Mouse (Mus musculus) left cerebral cortex, adult 9 months (tissue): ENCODE results near the gene Col18a1.
A peak's percentile ranks its signal among the peaks of the same experiment; 100 is the strongest.

Experiments used
- DNase-seq, 2 experiments: peaks; one replicate each; pipeline ENCODE4 v3.0.0; 2022; ENCODE audit warnings: low spot score in 2 of 2

The Col18a1 gene

DNA sequence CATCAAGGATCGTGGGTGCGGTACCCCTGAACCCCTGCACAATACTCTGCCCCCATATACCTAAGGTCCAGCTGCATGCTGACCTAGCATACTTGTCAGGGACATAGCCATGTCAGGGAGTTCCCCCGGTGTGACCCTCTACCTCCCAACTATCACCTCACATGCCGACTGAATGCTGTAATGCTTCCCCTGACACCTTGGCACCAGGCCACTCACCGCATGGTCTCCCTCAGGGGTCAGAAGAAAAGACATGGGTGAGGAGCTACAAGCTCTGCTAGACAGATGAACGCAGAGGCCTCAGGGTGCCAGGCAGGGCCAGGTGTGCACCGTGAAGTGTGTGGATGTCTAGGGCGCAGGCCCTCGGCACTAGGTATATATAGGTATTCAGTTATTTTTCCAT lies 56.3 kb downstream of the Col18a1 start:
- no peak for DNase-seq

DNA sequence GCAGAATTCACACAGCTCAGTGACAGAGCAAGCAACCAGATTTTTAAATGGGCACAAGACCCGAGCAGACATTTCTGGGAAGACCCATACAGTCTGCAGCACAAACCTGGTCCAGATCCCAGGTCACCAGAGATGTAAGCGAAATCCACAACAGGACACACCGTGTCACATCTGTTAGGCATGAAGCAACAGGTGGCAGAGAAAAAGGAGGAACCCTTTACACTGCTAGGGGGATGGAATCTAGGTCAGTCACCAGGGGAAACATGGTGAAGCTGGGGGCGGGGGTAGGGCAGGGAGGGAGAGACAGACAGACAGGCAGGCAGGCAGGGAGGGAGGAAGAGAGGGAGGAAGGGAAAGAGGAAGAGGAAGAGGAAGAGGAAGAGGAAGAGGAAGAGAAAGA lies 58.2 kb downstream of the Col18a1 start:
- DNase-seq = no peak

DNA sequence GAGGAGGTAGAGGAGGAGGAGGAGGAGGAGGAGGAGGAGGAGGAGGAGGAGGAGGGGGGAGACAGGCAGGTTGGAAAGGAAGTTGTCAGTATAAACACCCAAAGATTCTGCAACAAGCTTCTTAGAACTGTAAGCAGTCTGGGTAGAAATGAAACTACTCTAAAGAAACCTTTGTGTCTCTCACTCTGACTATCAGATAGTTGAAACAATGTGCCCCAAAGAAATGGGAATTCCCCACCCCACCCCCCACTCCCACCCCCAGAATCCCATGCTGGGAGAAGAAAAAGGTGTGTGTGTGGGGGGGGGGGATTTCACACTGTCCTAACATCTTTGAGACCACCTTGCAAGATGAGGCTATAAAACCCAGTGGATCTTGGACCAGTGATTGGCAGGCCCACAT lies 62.0 kb downstream of the Col18a1 start:
- DNase-seq = no peak

DNA sequence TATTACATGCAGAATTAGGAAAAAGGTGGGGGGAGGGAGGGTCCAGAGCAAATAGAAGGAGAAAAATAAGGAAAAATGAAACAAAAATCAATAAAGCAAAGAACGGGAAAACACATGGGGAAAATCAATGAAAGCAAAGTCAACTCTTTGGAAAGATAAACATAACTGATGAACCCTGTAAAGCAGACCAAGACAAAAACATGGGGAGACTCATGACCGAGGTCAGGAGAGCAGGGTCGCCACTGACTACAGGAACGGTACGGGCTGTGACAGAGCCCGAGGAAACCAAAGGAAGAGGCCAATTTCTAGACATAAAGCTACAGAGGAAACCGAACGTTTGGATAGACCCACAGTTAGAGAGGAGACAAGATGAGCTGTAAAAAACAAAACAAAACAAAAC lies 62.7 kb downstream of the Col18a1 start:
- no peak for DNase-seq

DNA sequence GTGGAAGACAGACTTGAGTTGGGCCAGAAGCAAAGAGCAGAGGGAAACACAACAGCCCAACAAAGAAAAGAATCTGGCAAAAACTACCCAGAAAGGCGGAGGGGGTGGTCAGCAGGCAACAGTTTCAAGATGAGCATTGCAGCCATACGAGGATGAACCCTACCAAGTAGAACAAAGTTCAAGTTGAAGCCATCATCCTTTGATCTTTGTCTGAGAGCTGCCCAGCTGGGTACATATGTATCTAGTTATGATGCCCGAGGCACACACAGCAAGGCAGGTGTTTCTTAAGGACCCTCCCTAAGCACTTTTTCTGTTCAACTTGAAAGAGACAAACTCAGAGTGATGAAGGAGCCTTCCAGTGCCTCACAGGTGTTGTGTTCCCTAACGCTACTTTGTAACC lies 66.6 kb downstream of the Col18a1 start:
- no peak for DNase-seq

DNA sequence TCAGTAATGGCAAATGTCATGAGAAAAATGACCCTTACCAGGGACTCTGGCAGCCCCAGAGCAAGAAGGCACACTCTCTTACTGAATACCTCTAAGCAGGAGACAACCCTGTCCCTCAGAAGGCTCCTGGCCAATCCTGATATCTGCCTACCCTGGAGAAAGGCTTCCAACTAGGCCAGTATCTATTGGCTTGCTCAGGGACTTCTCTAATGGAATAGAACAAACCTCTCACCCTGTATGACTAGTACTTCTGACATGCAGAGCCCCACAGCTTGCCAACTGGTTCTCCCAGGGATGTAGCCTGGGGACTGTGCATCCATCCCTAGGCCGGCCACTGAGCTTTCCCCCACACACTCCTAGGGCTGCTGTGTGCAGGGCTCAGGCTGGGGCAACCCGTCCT lies 67.7 kb downstream of the Col18a1 start:
- DNase-seq = no peak

DNA sequence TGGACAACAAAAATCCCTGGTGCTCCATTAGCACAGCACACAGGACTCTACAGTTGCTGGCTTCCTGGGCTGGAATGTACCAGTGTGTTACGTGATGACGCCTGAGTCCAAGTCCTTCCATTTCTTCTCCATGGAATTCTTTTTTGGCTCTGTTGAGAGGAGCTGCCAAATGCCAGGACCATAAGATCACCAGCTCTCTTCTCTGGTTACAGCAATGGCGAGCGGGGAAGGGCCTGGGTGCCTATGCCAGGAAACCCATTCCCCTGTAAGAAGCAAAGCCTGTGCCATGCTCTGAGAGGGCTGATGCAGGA lies 68.5 kb downstream of the Col18a1 start:
- no peak for DNase-seq

DNA sequence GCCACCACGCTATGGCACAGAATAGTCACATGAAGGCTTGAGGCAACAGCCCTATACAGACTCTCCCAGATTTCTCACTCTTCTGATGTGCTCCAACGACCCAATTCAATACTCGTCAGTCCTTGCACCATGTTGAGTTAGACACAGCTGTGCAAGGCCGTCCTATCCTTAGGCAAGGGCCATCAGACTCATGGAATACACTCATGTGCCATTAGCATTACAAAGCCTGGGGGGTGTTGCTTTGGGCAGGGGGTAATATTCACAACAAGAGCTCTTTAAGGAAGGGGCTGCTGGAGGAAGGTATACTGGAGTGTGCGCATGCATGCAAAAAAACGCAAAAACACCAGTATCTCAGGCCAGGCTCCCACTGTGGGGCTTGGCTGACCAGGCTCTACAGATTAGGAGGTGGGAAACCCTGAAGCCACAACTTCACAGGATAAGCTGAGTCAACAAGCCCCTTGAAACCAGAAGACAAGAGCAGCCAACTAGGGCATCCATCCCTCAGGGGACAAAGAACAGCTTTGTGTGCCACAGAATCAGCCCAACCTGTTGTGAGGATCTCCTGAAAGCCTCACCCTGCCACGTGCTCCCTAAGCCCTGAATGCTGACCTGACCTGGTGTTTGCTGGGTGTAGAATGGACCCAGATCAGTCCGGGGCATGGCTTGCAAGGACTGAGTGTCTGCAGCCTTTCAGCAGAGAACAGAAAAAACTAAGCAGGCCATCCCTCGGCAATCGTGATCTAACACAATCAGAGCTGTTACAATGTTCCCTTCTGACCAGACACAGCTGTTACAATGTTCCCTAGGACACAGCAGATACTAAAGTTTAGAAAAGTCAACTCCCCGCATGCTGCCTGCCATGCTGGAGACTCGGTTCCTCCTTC lies 69.1 kb downstream of the Col18a1 start:
- DNase-seq = no peak

DNA sequence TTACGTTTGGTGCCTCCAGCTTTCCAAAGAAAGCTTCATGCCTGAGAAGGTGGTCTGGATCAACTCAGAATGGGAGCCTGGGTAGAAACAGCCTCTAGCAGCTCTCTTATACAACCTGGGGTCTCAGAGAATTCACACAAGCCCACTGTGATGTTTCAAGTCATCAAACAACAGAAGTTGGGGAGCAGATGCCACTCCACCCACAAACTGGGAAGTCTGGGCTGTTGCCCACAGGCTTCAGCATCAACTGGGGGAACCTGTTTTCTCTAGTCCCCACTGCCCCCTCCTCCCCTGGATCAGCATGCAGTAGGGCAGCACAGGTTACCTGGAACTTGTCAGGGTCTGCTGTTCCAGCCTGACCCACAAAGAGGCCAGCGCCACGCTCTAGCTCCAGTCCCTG lies 70.7 kb downstream of the Col18a1 start:
- no peak for DNase-seq

DNA sequence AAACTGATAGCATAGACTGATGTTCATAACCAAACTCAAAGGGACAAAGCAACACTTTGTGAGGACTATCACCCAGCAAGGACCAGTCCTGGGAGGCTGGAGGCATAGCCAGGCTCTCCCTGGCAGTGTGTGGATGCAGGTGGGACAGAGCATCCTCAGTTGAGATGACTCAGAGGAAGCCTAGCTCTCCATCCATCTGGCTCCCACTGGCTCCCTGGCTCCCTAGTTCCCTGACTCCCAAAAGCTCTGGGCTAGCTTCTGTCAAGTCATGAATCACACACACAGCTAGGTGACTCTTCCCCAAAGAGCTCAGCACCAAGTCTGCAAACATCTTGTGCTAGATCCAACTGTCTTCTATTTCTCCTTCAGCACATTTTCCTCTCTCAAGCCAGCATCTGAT lies 72.5 kb downstream of the Col18a1 start:
- DNase-seq = peak; percentile 15 to 67

DNA sequence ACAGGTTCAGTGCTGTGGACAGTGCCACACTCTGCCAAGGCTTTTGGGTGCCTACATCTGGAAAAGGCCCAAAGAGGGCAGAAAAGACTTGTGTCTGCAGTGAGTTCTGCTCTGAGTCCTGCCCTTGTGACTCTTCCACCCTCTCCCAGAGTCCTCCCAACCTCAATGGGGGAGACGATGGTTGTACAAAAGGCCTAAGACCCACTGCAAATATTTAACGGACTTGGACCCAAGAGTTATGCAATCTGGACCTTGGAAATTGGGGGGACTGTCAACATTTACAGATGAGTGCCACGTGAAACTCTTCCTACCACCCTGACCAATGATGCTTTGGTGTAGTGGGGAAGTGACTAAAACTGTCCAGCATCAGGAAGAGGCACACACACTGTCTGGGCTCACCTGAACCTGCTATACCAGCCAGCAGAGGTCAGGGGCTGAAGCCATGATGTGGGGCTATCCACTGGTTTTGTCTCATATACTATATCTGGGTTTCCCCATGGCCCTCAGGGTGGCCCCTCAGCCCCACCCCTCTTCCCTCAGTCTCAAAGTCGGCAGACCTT lies 74.7 kb downstream of the Col18a1 start:
- no peak for DNase-seq

DNA sequence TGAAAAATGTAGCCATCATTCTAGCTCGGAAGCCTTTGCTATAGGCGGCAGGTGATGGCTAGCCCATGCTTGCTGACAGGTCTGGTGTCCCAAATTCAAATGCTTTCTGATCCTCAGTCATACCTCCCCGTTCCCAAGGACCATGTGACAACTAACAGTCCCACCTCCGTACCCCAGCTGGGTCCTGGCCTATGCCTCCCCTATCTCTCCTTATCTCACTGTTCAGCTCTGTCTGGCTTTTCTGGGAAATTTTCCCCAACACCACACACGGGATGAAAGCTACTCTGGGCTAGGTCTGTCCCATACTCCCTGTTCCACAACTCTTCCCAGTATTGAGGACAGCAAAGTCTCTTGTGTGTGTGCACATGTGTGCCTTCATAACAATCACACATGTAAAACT lies 76.3 kb downstream of the Col18a1 start:
- no peak for DNase-seq

DNA sequence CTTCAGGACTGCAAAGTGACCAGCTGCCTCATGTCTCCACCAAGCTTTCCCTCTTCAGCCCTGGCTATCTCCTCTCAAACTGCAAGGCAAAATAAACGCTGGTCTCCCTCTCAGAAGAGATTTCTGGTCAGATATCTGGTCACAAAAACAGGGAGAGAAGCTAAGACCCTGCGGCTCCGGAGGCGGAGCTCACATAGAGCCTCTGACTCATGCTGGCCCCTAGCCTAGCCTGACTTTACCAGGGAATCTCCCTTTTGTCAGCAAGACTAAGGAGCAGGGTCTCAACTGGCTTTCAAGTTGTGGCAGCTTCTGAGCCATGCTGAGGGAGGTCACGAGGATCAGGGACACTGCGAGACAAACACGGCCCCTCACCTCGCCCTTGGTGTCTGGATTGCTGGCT lies 77.0 kb downstream of the Col18a1 start:
- no peak for DNase-seq

DNA sequence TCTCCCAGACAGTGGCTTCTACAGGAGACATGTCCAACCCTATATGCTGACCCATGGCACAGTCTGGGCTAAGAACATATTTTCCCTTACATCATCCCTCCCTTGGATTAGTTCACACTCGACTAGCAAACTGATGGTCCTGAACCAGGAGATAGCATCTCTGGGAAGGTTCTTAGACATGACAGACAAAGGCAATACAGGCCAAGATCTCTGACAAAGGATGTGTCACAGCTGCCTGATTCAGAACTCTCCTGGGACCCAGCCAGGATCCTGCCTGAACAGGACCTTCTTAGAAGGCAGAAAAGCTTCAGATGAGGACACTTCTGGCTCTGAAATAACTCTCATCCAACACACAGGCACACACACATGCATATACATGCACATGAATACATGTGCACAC lies 81.8 kb downstream of the Col18a1 start:
- DNase-seq = no peak

DNA sequence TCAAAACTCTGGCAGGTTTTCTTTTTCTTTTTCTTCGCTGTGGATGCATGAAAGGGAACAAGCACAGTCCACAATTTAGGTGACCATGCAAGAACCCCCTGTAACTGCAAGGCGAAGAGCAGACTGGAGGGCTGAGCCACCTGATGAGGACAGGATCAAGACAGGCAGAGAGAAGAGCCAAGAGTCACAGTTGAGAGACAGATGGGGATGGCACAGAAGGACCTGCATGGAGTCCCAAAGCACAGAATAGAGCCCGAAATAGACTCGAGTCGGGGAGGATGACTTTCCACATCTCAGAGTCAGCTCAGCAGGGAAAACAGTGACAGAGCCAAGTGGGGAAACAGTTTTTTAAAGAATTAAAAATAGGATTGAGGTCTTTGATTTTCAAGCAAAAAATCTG lies 83.4 kb downstream of the Col18a1 start:
- no peak for DNase-seq

DNA sequence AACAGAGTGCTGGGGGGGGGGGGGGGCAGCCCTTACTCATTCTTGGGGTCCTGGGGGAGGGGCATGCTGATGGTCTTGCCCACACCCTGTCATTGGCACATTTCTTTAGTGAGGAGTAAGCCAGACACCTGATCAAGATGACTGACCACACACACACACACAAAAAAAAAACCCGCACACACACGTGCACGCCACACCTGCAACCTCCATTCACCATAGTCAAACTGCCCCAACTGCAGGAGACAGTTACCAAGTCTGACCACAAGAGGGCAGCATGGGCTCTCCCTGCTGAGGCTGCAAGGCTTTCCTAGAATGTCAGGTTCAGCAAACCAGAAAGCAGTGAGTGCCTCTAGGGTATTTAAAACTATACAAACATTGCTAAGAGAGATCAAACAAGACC lies 83.9 kb downstream of the Col18a1 start:
- DNase-seq = peak in 1 of 2 experiments; percentile 84

DNA sequence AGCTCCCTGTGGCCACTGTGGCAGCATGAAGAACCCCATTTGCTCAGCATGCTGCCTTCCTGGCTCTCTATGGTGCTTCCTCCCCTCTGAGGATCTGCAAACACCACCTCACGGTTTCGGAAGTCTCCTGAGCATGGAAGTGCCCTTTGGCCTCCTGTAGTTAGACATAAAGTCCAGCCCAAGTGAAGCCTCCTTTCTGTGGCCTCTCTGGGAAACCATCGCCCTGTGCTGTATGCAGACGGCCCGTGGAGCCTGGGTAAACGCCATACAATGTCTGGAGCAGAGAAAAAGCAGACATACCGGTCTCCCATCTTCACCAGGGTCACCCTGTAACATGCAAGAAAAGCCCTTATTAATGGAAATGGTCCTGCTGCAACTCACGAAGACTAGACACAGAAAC lies 87.4 kb downstream of the Col18a1 start:
- no peak for DNase-seq

DNA sequence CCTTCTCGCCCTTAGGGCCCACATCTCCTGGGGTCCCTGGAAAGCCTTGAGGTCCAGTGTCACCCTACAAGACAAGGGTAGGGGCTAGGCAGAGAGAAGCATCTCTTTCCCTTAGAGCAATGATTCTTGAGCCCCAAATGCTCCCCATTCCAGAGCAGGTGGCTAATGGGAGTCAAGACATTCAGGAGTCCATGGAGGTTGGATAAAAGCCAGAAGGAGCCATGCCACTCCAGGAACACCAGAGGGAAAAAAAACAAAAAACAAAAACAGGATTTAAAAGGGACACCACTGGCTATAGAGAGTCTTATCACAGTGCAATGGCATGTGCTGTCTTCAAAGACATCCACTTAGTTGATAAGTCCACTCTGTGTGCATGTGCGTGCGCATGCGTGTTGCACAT lies 87.9 kb downstream of the Col18a1 start:
- DNase-seq = no peak

DNA sequence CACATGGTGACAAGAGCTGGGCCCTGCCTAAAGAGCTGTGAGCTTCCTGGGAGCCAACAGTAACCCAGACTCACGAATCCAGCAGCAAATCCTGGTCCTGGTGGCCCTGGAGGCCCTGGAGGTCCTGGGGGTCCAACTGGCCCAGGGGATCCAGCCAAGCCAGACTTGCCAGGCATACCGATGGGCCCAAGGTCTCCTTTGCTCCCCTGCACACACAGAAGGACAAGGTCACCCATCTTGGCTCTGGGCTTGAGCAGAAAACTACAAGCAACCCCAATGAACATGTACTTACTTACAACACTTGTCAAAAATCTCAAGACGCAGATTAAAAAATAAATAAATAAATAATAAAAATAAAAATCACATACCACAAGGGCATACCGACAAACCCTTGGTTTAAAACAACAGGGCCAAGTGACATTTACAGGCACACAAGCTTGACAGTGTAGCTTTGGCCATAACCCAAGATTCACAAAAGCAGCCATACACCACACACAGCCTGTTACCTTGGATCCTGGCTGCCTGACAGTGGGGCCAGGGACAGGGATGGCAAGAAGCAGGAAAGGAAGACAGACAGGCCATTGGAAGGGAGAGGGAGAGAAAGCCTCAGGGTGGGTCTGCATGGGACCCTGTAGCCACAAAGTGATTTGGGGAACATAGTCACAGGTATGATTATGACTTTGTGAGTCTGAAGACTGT lies 91.9 kb downstream of the Col18a1 start:
- DNase-seq = no peak

DNA sequence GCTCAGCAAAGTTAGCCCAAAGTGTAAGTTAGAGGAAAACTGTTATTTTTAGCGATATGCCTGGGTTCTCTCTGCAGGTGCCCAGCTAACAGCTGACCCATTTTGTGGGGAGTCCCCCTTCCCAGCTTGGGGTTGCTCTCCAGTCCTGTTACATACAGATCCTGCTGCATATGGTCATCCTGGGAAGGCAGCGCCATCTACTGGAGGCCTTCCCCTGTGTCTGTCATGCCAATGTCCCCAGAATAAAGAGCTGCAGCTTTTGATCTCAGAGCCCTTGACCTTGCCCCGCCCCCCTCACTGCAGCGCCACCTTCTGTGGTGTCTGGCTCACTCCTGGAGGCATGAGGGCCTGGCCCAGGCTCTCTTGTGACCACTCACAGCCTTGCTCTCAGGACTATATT lies 96.3 kb downstream of the Col18a1 start:
- peak in 1 of 2 experiments; percentile 58 for DNase-seq

DNA sequence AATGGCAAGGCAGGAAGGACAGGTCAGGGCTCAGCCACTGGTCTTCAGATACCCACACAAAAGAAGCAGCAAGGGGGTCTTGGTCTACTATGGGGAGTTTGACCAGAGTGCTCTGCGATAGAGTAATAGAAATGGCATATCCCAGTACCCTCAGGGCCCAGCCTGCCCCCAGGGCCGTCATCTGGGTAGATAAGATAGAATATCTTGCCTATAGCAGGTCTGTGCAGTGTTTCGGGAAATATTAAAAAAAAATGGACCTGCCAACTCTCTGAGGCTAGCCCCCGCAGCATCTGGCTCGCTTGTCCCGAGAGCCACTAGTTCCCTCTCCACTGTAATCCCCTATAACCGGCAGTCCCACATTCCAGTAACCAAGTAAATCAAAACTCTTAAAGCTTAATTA lies 97.9 kb downstream of the Col18a1 start:
- no peak for DNase-seq

DNA sequence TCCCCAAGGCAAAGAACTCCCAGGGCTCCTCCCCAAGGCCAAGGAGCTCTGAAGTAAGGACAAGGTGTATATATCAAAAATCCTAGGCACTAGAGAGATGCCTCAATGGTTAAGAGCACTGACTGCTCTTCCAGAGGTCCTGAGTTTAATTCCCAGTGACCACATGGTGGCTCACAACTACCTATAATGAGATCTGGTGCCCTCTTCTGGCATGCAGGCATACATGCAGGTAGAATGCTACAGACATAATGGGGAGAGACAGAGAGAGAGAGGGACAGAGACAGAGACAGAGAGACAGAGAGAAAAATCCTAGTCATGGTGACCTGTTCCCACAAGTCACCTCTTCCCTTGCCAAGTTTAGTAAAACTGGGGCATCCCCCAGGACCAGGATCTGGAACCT lies 101.7 kb downstream of the Col18a1 start:
- no peak for DNase-seq

DNA sequence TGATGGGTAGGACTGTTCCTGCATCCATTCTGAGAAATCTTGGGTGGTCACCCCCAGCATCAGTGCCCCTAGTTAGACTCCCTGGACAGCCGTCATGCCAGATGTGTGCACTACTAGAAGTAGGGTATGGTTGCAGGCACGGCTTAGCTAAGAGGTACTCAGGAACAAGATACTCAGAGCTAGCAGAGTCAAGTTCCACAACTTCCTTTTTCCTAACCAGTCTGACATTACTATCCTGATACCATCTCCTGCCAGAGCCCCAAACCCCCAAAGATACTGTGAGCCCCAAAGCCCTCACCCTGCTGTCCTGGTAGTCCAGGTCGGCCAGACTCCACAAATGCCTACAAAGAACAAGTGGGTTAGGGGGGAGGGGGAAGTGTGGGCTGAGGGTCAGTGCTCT lies 102.1 kb downstream of the Col18a1 start:
- DNase-seq = no peak
